Mouse (Mus musculus) ES-E14 (cell line): Measurements from ENCODE around the gene Snrk.

Source experiments
- CHD2 ChIP-seq: IDR thresholded peaks from 2 replicates; pipeline ENCODE4 v1.6.1; 2014; ENCODE audit warnings: mild to moderate bottlenecking, low read depth, low read length, inconsistent platforms
- HCFC1 ChIP-seq: IDR thresholded peaks from 2 replicates; pipeline ENCODE4 v1.6.1; 2012; ENCODE audit warnings: low read length, inconsistent platforms, borderline replicate concordance; ENCODE audit not compliant: insufficient read depth
- MAFK ChIP-seq: IDR thresholded peaks from 2 replicates; pipeline ENCODE4 v1.6.1; 2014; ENCODE audit warnings: mild to moderate bottlenecking, low read depth, low read length, inconsistent platforms; ENCODE audit not compliant: insufficient read depth
- ZC3H11A ChIP-seq: IDR thresholded peaks from 2 replicates; pipeline ENCODE4 v1.6.1; 2012; ENCODE audit warnings: low read depth, mild to moderate bottlenecking, inconsistent platforms, low read length, borderline replicate concordance

GRCm38 (mm10) chr9:122107701-122108375 lies 9.2 kb upstream of the Snrk start:
- no peak for TF ChIP-seq MAFK
- no peak for TF ChIP-seq HCFC1
- TF ChIP-seq ZC3H11A, result no peak
- TF ChIP-seq CHD2, result no peak
